Mouse (Mus musculus) ovary, adult 2 months (tissue): ENCODE measurements around the gene Snx22. TPM values are rescaled to one million over a fixed set of nuclear protein-coding genes. Genes with fewer than 3 reads are reported as not detected.

Source experiments
- polyA plus RNA-seq: library from polyadenylated mRNA; depleted of rRNA; stranded (reverse); fragments of >200 nt; gene quantifications from 2 replicates; pipeline ENCODE4 v1.2.3, GENCODE M21; 2012; rRNA removed

The Snx22 gene
- polyA plus RNA-seq: 1.5 and 2.3 TPM in 2 replicates

DNA sequence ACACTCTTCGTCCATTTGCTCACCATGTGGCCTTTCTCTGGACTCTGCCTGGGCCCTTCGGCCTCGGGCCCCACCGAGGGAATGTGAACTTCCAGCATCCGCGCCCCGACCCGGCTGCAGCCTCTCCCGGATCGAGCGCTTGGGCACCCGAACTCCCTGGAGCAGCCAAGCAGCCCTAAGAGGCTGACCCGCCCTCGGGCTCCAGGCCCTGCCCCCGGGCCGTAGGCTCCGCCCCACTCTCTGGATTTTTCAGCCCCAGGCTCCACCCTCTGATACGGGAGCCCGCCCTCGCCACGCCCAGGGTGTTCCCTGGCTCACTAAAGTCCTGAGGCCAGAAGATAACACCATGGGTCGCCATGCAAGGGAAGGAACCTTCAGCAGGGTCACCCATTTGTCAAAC, at the start of gene Snx22:
Snx22 (minus strand) TSS at position 137 of the 400 bp plus-strand sequence.

DNA sequence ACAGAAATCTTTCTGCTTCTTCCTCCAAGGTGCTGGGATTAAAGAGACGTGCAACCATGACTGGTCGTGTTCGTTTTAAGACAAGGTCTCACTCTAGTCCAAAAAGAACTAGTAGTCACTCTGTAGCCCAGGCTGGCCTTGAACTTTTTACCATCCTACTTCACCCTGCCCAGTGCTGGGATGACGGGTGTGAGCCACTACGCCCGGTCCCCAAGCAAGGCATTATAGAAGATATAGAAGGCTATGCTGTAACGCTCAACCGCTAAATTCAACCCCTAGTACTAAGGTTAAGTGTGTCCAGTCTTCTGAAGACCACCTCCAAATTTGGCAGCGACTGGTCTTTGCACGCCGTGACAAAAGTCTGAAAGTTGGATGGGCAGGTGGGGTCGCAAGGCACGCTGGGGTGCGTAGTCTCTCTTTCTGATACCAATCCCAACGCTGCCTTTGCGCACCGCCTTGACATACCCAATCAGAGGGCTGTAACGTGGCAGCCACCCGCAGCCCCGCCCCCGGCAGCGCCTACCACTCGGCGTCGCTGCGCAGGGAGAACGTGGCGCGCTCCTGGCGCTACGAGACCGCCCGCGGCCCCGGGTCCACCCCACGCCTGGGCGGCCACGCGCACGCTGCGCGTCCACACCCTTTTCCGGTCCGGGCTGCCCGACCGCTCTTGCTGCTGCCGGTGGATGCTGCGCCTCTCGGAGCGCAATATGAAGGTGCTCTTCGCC, 9.8 kb downstream of the Snx22 start, which contains the start of gene Ppib:
Ppib (plus strand) TSS at position 640 of the 725 bp plus-strand sequence.

Other genes starting within 250 kb of the Snx22 start
- 7.0 and 8.9 TPM in 2 replicates for gene Zfp609, start 242.2 kb downstream of the Snx22 start, polyA plus RNA-seq
- gene Pclaf, start 179.5 kb downstream of the Snx22 start, polyA plus RNA-seq: 0.62 and 2.9 TPM in 2 replicates
- gene Trip4, start 160.9 kb downstream of the Snx22 start, polyA plus RNA-seq: 6.7 and 8.8 TPM in 2 replicates
- gene Csnk1g1, start 160.8 kb downstream of the Snx22 start, polyA plus RNA-seq: 4.9 and 5.1 TPM in 2 replicates
- gene Ppib, start 9.5 kb downstream of the Snx22 start, polyA plus RNA-seq: 235 and 276 TPM in 2 replicates
- 38.3 and 43.3 TPM in 2 replicates for gene Snx1, start 56.9 kb upstream of the Snx22 start, polyA plus RNA-seq
- 5.2 and 6.6 TPM in 2 replicates for gene Ciao2a, start 56.9 kb upstream of the Snx22 start, polyA plus RNA-seq
- 2.1 and 2.8 TPM in 2 replicates for gene Dapk2, start 88.5 kb upstream of the Snx22 start, polyA plus RNA-seq